Mouse (Mus musculus): ENCODE measurements at regions not wholly inside any gene's neighbourhood (a gene's known extent, or its start where the extent isn't known, plus 50 kb on each side); places are given as distances from the start of the nearest gene placed in this dataset.

GRCm38 (mm10) chr7:113121911-113122319 lies 85.3 kb upstream of the Arntl start:
- ATAC-seq (ENCODE audit: insufficient number of reproducible peaks, insufficient read depth, low FRiP score, low TSS enrichment, low read depth): peak; percentile 47; the same call in 1 of the 2 replicates
- H3K27me3 ChIP-seq: no peaks in the 10 kb centered on the region

DNA sequence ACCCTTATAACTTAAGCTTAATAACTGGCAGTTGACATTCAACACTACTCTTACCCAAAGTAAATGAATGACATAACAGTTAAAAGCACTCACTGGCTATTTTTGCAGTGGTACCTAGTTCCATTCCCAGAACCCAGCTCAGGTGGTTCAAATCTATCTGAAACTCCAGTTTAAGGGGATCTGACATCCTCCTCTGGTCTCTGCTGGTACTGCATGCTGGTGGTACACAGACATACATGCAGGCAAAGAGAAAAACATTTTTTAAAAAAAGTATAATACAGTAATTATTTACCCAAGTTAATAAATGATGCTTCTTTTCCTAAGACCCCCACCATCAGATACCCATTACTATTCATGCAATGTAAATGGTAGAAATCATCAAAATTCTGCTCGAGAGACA lies 81.3 kb upstream of the Arntl start:
- Histone ChIP-seq H3K4me3 (replicated peaks) (no peak overlapping the region), H3K9me3 (no peaks in the 10 kb centered on the region), H3K4me2 (no peak overlapping the region), H3K9ac (replicated peaks) (no peak overlapping the region), H3K36me3 (no peaks in the 10 kb centered on the region), H3K27me3 (no peaks in the 10 kb centered on the region), H3K4me1 (replicated peaks) (no peaks in the 10 kb centered on the region), H3K27ac (no peak overlapping the region)
- ATAC-seq (ENCODE audit: insufficient number of reproducible peaks, insufficient read depth, low FRiP score, low TSS enrichment, low read depth): no peak
- 84% methylated on average over 1 of the region's 1 CpGs for WGBS

More at GRCm38 (mm10) chr7:113121911-113122319, 85.3 kb upstream of the Arntl start:
- H3K4me1 ChIP-seq (replicated peaks): no peaks in the 10 kb centered on the region
- no peaks in the 10 kb centered on the region for H3K9me3 ChIP-seq
- no peaks in the 10 kb centered on the region for H3K36me3 ChIP-seq
- H3K4me2 ChIP-seq: no peak overlapping the region
- no peak overlapping the region for H3K27ac ChIP-seq
- H3K9ac ChIP-seq (replicated peaks): no peak overlapping the region
- H3K4me3 ChIP-seq (replicated peaks): no peak overlapping the region
- WGBS: 58% methylated on average over 6 of the region's 6 CpGs

DNA sequence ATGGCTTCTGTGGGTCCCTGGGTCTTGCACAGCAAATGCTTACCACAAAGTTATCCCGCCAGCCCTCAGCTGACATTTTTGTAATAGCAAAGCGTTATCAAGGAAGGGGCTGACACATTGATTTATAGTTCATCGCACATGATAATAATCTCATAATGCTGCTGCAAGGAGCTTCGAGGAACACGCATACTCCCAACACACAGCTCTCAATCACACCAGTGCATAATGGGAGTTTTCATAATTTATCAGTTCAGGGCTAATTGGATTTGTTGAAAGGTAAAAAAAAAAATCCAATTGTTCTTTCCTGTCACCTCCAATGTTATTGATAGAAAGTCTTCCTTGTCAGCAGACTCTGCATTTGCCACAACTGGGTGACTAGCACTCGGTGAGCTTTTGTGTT lies 76.7 kb upstream of the Arntl start:
- H3K36me3 ChIP-seq: no peaks in the 10 kb centered on the region
- H3K4me2 ChIP-seq: no peak overlapping the region
- H3K27ac ChIP-seq: no peak overlapping the region
- WGBS: 85% methylated on average over 6 of the region's 6 CpGs
- no peaks in the 10 kb centered on the region for H3K4me1 ChIP-seq (replicated peaks)
- no peaks in the 10 kb centered on the region for H3K9me3 ChIP-seq
- ATAC-seq (ENCODE audit: insufficient number of reproducible peaks, insufficient read depth, low FRiP score, low TSS enrichment, low read depth): no peak
- no peak overlapping the region for H3K4me3 ChIP-seq (replicated peaks)
- no peaks in the 10 kb centered on the region for H3K27me3 ChIP-seq
- no peak overlapping the region for H3K9ac ChIP-seq (replicated peaks)

GRCm38 (mm10) chr7:113131945-113132538 lies 75.2 kb upstream of the Arntl start:
- no peaks in the 10 kb centered on the region for H3K9me3 ChIP-seq
- no peaks in the 10 kb centered on the region for H3K4me1 ChIP-seq (replicated peaks)
- no peak for ATAC-seq (ENCODE audit: insufficient number of reproducible peaks, insufficient read depth, low FRiP score, low TSS enrichment, low read depth)
- 3% methylated on average over 6 of the region's 6 CpGs for WGBS
- H3K4me2 ChIP-seq: no peak overlapping the region
- no peaks in the 10 kb centered on the region for H3K27me3 ChIP-seq
- H3K36me3 ChIP-seq: no peaks in the 10 kb centered on the region
- no peak overlapping the region for H3K4me3 ChIP-seq (replicated peaks)
- no peak overlapping the region for H3K27ac ChIP-seq
- no peak overlapping the region for H3K9ac ChIP-seq (replicated peaks)

GRCm38 (mm10) chr7:113133891-113134290 lies 73.4 kb upstream of the Arntl start:
- no peak overlapping the region for H3K9ac ChIP-seq (replicated peaks)
- no peaks in the 10 kb centered on the region for H3K27me3 ChIP-seq
- H3K4me3 ChIP-seq (replicated peaks): no peak overlapping the region
- no peaks in the 10 kb centered on the region for H3K9me3 ChIP-seq
- no peak overlapping the region for H3K27ac ChIP-seq
- H3K36me3 ChIP-seq: no peaks in the 10 kb centered on the region
- ATAC-seq (ENCODE audit: insufficient number of reproducible peaks, insufficient read depth, low FRiP score, low TSS enrichment, low read depth): no peak
- no peak overlapping the region for H3K4me2 ChIP-seq
- 78% methylated on average over 5 of the region's 5 CpGs for WGBS
- no peaks in the 10 kb centered on the region for H3K4me1 ChIP-seq (replicated peaks)

DNA sequence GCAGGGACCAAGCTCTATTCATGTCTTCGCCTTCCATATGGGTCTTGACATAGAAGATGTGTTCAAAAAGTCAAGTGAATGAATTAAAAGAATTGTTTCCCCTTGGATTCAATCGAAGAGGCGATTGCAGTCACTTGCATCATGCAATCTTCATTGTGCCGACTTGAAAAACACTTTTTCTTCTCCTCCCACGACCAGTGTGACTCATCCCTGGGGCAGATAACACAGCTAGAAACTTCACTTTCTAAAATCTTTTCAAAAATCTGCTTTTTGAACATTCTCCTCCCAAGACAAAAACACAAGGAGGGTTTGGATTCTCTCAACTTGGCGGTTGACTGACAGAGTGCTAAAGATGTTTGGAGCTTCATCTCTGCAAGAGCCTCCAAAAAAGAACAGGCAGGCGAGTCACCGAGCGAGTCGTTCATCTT lies 67.2 kb upstream of the Arntl start:
- Histone ChIP-seq H3K9ac (replicated peaks) (no peak overlapping the region), H3K4me2 (no peak overlapping the region), H3K27me3 (peaks cover 18% of the 10 kb centered on the region), H3K36me3 (no peaks in the 10 kb centered on the region), H3K27ac (no peak overlapping the region), H3K4me3 (replicated peaks) (no peak overlapping the region), H3K9me3 (no peaks in the 10 kb centered on the region), H3K4me1 (replicated peaks) (no peaks in the 10 kb centered on the region)
- 86% methylated on average over 10 of the region's 10 CpGs for WGBS
- ATAC-seq (ENCODE audit: insufficient number of reproducible peaks, insufficient read depth, low FRiP score, low TSS enrichment, low read depth): no peak

DNA sequence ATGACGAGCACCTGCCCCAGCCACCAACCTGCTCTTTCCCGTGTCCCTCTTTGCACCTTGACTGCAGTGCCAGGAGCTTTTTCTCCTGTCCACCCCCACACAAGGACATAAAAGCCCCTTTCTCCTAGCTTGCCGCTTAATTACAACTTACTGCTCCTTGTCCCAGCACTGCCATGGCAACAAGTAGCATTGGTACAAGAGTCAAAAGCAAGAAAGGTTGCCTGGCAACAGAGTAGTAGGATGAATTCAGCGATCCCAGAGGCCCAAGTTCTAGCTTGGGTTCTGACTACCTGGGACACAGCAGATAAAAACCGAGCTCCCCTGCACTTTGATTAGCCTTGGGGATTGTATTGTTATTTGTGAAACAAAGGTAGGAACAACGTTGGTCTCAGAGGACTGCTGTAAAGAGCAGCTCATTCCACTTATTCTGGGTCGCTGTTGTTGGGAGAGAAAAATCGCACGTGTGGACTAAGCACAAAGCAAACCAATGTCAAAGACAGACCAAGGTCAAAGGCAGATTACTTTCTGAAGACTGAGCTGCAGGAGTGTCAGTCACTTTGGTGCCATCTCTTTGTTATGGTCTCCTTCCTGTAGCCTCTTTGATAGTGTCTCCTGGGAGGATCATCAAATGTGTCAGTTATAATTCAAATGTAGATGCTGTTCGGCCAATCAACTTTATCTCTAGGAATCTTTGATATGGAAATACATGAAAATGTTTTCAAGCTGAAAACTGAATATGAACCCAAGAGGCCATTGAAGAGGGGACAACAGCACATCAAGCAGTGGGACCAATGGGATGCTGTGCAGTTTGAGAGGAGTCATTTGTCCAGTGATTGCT lies 65.2 kb upstream of the Arntl start:
- no peak for ATAC-seq (ENCODE audit: insufficient number of reproducible peaks, insufficient read depth, low FRiP score, low TSS enrichment, low read depth)
- H3K4me3 ChIP-seq (replicated peaks): no peak overlapping the region
- H3K4me2 ChIP-seq: no peak overlapping the region
- H3K27ac ChIP-seq: no peak overlapping the region
- WGBS: 56% methylated on average over 10 of the region's 10 CpGs
- no peak overlapping the region for H3K9ac ChIP-seq (replicated peaks)
- no peaks in the 10 kb centered on the region for H3K9me3 ChIP-seq
- H3K4me1 ChIP-seq (replicated peaks): peaks cover under 1% of the 10 kb centered on the region
- peaks cover 18% of the 10 kb centered on the region for H3K27me3 ChIP-seq
- no peaks in the 10 kb centered on the region for H3K36me3 ChIP-seq

- Histone ChIP-seq H3K27me3 (peaks cover 18% of the 10 kb centered on the region), H3K4me1 (replicated peaks) (peaks cover 14% of the 10 kb centered on the region), H3K27ac (no peak overlapping the region), H3K9ac (replicated peaks) (no peak overlapping the region), H3K36me3 (no peaks in the 10 kb centered on the region), H3K4me2 (no peak overlapping the region), H3K4me3 (replicated peaks) (no peak overlapping the region), H3K9me3 (no peaks in the 10 kb centered on the region)
- 9% methylated on average over 7 of the region's 7 CpGs for WGBS
- no peak for ATAC-seq (ENCODE audit: insufficient number of reproducible peaks, insufficient read depth, low FRiP score, low TSS enrichment, low read depth)
Observed at GRCm38 (mm10) chr7:113143552-113143951, 63.7 kb upstream of the Arntl start.

DNA sequence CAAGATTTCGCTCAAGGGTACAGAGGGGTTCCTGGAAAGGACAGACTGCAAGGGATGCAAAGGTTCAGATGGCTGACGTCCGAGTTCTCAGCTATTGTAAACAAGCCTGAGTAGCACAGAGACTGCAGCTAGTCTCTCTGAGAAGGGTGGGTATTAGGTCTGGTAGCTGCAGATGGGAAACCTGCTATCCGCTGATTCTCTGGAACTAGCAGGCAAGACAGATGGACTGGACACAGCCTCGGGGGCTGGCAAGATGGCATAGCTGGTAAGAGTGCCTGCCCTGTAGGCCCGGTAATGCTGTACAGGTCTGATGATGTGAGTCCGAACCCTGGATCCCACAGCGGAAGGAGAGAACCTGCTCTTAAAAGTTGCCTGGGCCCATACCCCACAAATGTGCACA lies 62.2 kb upstream of the Arntl start:
- no peak overlapping the region for H3K4me2 ChIP-seq
- no peak overlapping the region for H3K4me3 ChIP-seq (replicated peaks)
- H3K4me1 ChIP-seq (replicated peaks): peaks cover 15% of the 10 kb centered on the region
- 82% methylated on average over 8 of the region's 8 CpGs for WGBS
- no peaks in the 10 kb centered on the region for H3K36me3 ChIP-seq
- no peak overlapping the region for H3K9ac ChIP-seq (replicated peaks)
- H3K9me3 ChIP-seq: no peaks in the 10 kb centered on the region
- no peak overlapping the region for H3K27ac ChIP-seq
- no peak for ATAC-seq (ENCODE audit: insufficient number of reproducible peaks, insufficient read depth, low FRiP score, low TSS enrichment, low read depth)
- peaks cover 18% of the 10 kb centered on the region for H3K27me3 ChIP-seq

- H3K4me2 ChIP-seq: no peak overlapping the region
- no peak for ATAC-seq (ENCODE audit: insufficient number of reproducible peaks, insufficient read depth, low FRiP score, low TSS enrichment, low read depth)
- H3K9ac ChIP-seq (replicated peaks): no peak overlapping the region
- no peak overlapping the region for H3K27ac ChIP-seq
- 77% methylated on average over 2 of the region's 2 CpGs for WGBS
- no peaks in the 10 kb centered on the region for H3K36me3 ChIP-seq
- peaks cover 18% of the 10 kb centered on the region for H3K27me3 ChIP-seq
- no peaks in the 10 kb centered on the region for H3K9me3 ChIP-seq
- no peak overlapping the region for H3K4me3 ChIP-seq (replicated peaks)
- peaks cover 16% of the 10 kb centered on the region for H3K4me1 ChIP-seq (replicated peaks)
Observed at GRCm38 (mm10) chr7:113146108-113146507, 61.2 kb upstream of the Arntl start.

DNA sequence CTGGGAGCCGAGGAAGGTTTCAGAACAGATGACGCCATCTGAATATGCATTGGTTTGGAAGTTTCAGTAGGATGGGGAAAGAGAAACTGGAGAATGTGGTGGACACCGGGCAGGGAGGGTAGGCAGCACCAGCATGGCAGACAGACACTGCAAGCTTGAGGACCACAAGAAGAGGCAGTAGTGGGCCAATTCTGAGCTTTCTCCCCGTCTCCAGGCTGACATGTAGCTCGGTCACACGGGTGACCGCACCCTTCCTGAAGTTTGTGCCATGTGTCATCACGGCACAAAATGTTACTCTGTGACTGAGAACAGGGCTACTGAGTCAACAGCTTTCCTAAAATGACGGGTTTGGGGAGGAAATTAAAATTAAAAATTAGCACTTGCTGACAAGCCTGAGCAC lies 60.7 kb upstream of the Arntl start:
- H3K9ac ChIP-seq (replicated peaks): no peak overlapping the region
- no peak overlapping the region for H3K27ac ChIP-seq
- no peak overlapping the region for H3K4me2 ChIP-seq
- H3K36me3 ChIP-seq: no peaks in the 10 kb centered on the region
- H3K27me3 ChIP-seq: peaks cover 17% of the 10 kb centered on the region
- peaks cover 16% of the 10 kb centered on the region for H3K4me1 ChIP-seq (replicated peaks)
- 89% methylated on average over 9 of the region's 9 CpGs for WGBS
- ATAC-seq (ENCODE audit: insufficient number of reproducible peaks, insufficient read depth, low FRiP score, low TSS enrichment, low read depth): no peak
- no peaks in the 10 kb centered on the region for H3K9me3 ChIP-seq
- H3K4me3 ChIP-seq (replicated peaks): no peak overlapping the region

Measured in limb, embryonic 12.5 days (tissue).